Mouse (Mus musculus) brain, adult 2 months (tissue): ENCODE data around the gene Lamtor3.
A peak's percentile ranks its signal among the peaks of the same experiment; 100 is the strongest.
"Not testable (repeated sequence)": the region's sequence is repeated elsewhere in the genome, so short reads cannot be mapped to it uniquely, and the experiment has no call there.

ENCODE experiments used
- DNase-seq: peaks from one replicate; pipeline ENCODE4 v3.0.0; 2011; ENCODE audit warnings: low read depth, low spot score

Gene Lamtor3

GRCm38 (mm10) chr3:137933986-137934385, 15.7 kb downstream of the Lamtor3 start:
- no peak for DNase-seq

GRCm38 (mm10) chr3:137935570-137936525, 17.5 kb downstream of the Lamtor3 start:
- no peak for DNase-seq

- DNase-seq: no peak
Observed at GRCm38 (mm10) chr3:137936541-137936940, 18.2 kb downstream of the Lamtor3 start.

GRCm38 (mm10) chr3:137938608-137939007, 20.3 kb downstream of the Lamtor3 start:
- peak; percentile 70 for DNase-seq

GRCm38 (mm10) chr3:137940757-137941156, 22.5 kb downstream of the Lamtor3 start:
- DNase-seq: peak; percentile 18

GRCm38 (mm10) chr3:137941555-137941954, 23.2 kb downstream of the Lamtor3 start:
- no peak for DNase-seq

GRCm38 (mm10) chr3:137942098-137942622, 23.9 kb downstream of the Lamtor3 start:
- DNase-seq: no peak

GRCm38 (mm10) chr3:137943737-137944154, 25.4 kb downstream of the Lamtor3 start:
- no peak for DNase-seq

GRCm38 (mm10) chr3:137946827-137947226, 28.5 kb downstream of the Lamtor3 start:
- no peak for DNase-seq

GRCm38 (mm10) chr3:137947525-137947924, 29.2 kb downstream of the Lamtor3 start:
- DNase-seq: no peak

- DNase-seq: no peak
Observed at GRCm38 (mm10) chr3:137950191-137950885, 32.0 kb downstream of the Lamtor3 start.

- not testable (repeated sequence) for DNase-seq
Observed at GRCm38 (mm10) chr3:137951302-137951701, 33.0 kb downstream of the Lamtor3 start.

GRCm38 (mm10) chr3:137951819-137952218, 33.5 kb downstream of the Lamtor3 start:
- DNase-seq: no peak

GRCm38 (mm10) chr3:137952225-137952913, 34.1 kb downstream of the Lamtor3 start:
- peak; percentile 92 for DNase-seq

GRCm38 (mm10) chr3:137952914-137953880, 34.9 kb downstream of the Lamtor3 start:
- DNase-seq: peak; percentile 93

GRCm38 (mm10) chr3:137954256-137954916, 36.1 kb downstream of the Lamtor3 start:
- DNase-seq: no peak

- DNase-seq: no peak
Observed at GRCm38 (mm10) chr3:137955560-137956081, 37.3 kb downstream of the Lamtor3 start.

- DNase-seq: no peak
Observed at GRCm38 (mm10) chr3:137957864-137958263, 39.6 kb downstream of the Lamtor3 start.

GRCm38 (mm10) chr3:137958352-137958751, 40.0 kb downstream of the Lamtor3 start:
- DNase-seq: no peak

GRCm38 (mm10) chr3:137959456-137959855, 41.1 kb downstream of the Lamtor3 start:
- peak; percentile 34 for DNase-seq
